Mouse (Mus musculus): ENCODE data around the gene Os9.
A peak's percentile ranks its signal among the peaks of the same experiment; 100 is the strongest.
"Not testable (repeated sequence)": the region's sequence is repeated elsewhere in the genome, so short reads cannot be mapped to it uniquely, and the experiment has no call there.

Gene Os9

DNA sequence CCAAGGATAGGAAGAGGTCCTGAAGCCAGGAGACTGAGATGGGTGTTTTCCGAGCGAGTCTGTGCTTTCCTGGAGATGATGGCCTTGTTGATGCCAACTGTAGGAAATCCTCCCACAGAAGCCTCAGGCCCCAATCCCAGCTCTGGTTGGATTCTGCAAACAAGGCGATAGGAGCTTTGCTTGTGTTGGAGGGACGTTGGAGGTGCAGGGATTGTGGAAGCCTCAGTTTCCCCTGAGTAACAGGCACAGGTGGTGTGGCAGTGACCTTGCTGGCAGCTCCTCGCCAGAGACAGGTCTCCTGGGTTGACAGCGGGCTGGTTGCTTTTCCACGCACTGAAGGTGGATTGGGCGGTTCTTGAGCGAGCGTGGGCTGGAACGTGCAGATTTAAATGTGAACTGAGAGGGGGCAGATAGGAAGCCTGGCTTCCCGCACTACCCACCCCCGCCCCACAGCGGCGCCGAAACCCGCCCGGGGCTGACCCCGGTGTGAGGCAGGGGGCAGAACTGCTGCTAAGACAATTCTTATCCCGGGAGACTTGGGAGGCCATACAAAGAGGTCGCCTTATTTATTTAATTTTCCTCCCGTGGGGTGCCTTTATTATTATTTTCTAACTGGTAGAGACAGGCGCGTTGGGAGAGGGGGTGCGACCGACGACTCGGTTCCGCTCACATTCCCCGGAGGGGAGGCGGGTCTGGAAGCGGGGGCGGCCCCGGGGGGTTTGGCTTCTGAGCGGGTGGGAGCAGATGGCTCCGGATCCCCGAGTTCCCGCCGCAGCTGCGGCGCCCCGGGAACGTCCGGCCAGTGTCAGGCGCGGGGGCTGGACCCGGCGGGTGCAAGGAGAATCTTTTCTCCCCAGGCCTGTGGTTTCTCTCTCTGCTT lies 39.8 kb downstream of the Os9 start:
- DNase-seq (ENCODE audit: low spot score): no peak

- no peak for DNase-seq (ENCODE audit: low spot score)
Measured at GRCm38 (mm10) chr10:127079665-127080391, 41.1 kb downstream of the Os9 start.

DNA sequence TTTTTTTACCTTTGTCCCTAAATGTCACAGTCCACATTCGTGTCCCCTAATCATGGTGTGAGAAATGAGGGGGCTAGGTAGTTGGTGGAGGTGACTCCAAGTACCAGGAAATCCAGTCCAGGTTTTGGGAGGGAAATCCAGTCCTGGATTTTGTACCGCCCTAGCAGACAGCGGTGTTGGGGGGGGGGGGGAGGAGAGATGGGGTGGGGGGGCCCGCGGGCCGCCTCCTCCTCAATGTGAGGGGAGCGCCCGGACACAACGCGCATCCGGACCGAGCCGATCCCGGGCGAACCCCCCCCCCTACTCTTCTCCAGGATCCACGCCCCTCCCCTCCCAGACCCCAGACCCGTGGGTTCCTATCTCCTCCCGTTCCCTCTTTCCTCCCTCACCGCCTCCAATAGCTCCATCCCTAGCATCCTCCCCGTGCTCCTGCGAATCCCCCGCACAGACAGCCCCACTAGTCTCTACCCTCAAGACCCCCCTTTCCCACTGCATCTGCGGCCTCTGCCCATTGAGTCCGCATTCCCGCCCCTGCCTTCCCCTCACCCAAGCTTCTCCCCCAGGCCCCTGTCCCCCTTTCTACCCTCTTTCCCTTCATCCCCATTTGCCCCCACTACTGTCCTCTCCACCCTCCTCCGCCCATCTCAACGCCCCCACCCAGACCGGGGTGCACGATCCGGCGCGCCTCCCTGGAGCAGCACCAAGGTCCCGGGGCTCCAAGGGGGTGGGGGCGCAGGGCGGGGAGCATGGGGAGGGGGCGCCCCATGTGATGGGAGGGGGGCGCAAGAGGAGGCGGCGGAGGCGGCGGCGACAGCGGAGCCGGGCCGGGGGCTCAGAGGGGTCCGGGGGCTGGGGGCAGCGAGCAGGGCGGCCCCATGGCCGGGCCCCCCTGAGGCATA lies 42.0 kb downstream of the Os9 start:
- no peak for DNase-seq (ENCODE audit: low spot score)

DNA sequence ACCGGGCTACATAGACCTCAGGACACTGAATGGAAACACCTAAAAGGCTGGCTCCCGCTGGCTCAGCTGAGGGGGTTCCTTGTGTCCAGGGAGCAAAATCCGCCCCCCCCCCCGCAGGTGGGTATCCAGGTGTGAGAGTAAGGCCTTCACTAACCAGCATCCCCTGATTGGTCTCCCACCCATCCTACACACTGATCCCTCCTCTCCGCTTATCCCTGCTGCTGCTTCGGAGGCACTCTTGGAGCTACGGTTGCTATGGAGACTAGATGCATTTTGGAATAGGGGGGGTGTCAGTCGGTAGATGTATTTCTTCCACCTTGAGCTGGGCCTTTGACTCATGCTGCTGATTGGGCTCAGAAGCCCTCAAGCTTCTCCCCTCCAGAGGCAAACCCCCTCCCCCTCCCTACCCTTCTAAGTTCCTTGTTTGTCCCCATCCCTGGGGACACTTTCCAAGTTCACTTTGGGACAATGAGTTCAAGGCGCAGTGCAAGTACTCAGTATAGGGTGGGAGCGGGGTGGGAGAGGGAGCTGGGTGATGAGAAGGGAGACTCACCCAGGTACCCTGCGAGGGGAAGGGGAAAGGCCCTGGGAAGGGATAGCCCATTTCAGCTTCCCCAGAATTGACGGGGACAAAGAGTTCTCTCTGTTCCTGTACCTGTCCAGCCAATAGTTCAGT lies 42.8 kb downstream of the Os9 start:
- DNase-seq (ENCODE audit: low spot score): no peak

DNA sequence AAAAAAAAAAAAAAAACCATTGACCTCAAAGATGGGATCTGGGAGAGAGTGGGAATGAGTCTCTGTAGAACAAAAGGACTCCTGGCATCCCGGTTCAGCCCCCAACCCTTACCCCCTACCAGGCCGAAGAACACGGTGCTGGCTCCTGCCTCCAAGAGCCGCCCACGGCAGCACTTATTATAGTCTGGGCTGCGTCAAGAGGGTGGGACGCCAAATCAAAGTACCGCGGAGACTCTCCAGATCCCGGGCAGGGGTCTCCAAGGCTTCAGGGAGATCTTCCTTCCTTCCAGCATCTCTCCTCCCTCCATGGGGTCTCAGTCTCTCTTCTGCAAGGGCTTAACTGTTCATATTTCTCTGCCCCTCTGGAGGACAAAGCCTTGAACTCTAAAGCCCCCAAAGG lies 43.4 kb downstream of the Os9 start:
- no peak for DNase-seq (ENCODE audit: low spot score)

DNA sequence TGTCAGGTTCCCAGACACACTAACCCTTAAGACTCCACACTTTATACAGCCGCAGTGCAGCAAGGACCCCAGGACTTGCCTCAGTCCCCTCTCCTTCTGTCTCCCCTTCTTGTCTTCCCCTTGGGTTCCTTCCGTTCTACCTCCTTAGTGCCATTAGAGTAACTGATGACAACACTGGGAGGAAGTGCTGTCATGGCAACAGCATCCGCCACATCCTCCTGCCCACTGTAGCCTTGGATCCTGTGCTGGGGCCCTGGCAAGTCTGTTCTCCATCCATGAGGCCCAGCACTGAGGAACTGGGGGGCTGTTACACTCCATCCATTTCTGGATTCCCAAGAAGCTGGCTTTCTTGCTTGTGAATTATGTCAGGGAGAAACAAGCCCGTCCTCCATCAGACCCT lies 44.8 kb downstream of the Os9 start:
- DNase-seq (ENCODE audit: low spot score): no peak

DNA sequence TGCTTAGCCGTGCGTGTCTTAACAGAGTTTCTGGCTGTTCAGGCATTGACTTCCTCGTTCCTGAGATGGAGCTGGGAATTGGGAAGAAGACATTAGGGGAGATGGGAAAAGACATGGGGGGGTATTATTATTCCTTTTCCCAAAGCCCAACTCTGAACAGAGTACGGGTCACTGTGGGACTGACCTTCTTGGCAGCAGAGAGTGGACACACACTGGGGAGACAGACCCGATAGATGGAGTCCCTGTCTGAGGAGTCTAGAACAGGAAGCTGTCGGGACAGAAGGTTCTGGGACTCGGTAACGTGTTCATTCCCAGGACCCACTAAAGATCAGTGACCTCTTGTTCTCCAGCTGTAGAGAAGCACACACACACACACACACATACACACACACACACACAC lies 45.3 kb downstream of the Os9 start:
- DNase-seq (ENCODE audit: low spot score): no peak

DNA sequence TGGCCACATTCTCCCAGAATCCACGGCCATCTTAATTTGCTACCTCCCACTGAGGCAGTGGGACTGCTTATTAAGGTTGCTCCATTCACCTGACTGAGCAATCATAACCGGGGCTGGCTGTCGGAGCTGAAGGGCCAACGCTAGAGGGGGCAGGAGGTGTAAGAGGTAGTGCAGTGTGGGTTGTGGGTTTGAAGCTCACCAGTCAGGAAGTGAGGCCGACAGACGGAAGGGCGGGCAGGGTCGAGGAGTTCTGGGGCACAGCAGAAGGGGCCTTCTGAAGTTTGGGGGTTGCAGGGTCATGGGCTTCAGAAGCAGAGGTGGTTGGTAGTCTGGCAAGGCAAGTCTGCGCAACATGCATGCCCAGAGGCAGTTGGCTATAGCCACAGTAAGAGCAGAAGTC lies 45.9 kb downstream of the Os9 start, which contains the start of gene Agap2:
Gene Agap2 (plus strand): TSS at position 205 of the 400 bp plus-strand sequence.
- DNase-seq (ENCODE audit: low spot score): no peak

DNA sequence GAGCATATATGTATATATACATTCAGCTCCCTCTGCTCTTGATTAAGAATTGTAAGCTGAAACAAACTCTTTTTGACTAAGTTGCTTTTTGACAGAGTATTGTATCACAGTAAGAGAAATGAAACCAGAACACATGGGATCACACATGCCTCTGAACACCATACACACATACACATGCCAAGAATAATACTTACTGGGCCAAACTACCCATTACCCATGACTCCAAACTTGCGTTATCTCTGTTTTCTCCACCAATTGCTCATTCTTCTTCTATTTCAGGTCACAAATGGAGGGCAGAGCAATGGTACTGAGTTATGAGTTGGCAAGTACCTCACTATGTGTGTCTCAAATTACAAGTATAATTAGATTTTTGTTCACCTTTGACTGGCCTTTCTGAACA lies 47.0 kb downstream of the Os9 start:
- DNase-seq (ENCODE audit: low spot score): no peak

- not testable (repeated sequence) for DNase-seq (ENCODE audit: low spot score)
Measured at GRCm38 (mm10) chr10:127072969-127073368, 48.0 kb downstream of the Os9 start.

GRCm38 (mm10) chr10:127072270-127072669 lies 48.7 kb downstream of the Os9 start:
- not testable (repeated sequence) for DNase-seq (ENCODE audit: low spot score)

DNA sequence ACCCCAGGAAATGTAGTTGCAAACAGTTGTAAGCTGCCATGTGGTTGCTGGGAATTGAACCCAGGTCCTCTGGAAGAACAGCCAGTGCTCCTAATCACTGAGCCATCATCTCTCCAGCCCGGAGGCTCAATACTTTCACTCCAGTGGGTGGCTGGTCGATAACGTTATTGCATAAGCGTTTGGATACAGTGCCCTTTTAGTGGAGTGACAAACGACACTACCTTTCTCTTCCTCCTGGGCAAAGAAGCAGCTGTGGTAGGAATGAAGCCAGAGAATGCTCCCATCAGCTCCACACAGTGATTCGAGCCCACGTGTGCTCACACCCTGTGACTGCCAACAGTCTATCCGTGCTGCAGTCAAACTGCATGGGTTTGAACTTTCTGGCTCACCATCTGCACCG lies 49.7 kb downstream of the Os9 start:
- DNase-seq (ENCODE audit: low spot score): no peak

DNA sequence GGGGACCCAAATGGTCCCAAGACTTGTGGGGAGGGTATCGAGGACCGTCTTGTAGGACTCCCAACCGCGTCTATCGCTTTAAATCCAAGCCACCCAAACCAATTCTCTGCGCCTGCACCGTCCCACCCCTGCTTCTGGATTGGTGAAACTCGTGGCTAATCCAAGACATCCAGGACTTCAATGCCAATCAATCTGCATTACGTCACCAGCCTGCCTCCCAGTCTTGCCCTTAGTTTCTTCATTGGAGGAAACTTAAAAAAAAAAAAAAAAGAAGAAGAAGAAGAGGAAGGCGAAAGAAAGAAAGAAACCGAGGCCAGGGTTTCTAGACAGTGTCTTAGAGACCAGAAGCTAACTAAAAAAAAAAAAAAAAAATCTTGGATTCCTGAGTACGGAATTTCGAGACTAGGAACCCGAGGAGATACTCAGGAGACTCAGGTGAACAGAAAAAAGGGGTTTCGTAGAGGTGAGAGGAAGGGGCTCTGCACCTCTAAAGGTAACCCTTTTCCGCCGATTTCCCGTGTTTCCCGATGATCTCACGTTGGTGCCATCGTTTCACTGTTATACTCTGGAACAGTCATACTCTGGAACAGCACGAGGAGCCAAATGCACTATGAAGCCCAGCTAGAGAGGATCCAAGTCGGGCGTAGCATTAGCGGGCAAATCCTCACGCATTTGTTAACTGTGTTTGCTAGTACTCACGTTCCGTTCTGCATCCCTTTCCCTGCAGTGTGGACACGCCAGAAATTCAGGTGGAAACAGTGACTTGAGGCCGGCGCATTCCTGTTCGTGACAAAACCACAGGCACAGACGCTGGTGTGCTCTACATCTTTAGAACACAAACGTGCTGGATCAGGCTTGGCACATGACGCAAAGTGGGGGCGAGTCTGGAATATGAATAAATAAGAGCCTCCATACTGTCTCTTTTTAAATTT lies 50.5 kb downstream of the Os9 start, which contains the start of gene Tspan31:
Gene Tspan31 (minus strand): TSS at position 75 of the 932 bp plus-strand sequence.
- DNase-seq (ENCODE audit: low spot score): peak; percentile 93

- DNase-seq (ENCODE audit: low spot score): no peak
Measured at GRCm38 (mm10) chr10:127069281-127070189, 51.4 kb downstream of the Os9 start.

DNA sequence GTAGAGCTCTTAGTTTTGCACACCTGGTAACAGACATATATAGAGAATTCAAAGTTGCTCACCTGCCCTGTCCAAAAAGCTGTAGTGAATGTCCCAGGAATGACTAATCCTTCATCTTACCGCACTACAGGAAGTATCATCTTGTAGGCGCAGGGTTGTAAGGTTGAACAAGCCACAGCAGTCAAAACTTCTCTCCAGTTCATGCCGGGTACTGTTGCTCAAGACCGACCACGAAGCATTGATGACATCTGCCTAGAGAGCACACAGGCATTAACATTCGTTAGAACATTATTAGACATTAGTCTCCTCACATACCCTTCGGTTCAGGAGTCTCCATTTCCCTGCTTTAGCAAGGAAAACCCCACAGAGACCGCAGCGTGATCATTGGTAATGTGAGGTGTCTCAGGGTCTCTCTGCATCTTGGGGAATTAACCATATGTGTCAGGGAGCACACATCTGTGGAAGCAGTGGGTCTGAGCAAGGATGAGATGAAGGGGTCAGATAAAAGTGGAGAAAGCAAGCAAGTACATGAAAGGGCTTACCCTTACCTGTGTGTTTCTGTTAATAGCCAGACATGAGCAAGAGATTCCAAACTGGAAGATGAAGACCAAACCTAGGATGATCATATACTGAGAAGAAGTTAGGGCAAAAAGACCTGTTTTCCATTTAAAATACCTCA lies 52.4 kb downstream of the Os9 start:
- no peak for DNase-seq (ENCODE audit: low spot score)

- no peak for DNase-seq (ENCODE audit: low spot score)
Measured at GRCm38 (mm10) chr10:127066519-127067018, 54.4 kb downstream of the Os9 start.

- DNase-seq (ENCODE audit: low spot score): no peak
Measured at GRCm38 (mm10) chr10:127065981-127066380, 55.0 kb downstream of the Os9 start.

Measured in layer of hippocampus, adult 9-10 months (tissue).